Mouse (Mus musculus) bone marrow, adult 2 months (tissue): Measurements from ENCODE around the gene Sspn. TPM values are rescaled to one million over a fixed set of nuclear protein-coding genes. Genes with fewer than 3 reads are reported as not detected.

ENCODE experiments used
- H3K27ac ChIP-seq: fragments of 200-500 bp; 2 replicates; pipeline ENCODE4 v1.5.1; 2012; ENCODE audit warnings: low read depth, mild to moderate bottlenecking, control low read depth, inconsistent platforms, low read length; ENCODE audit not compliant: control insufficient read depth, poor library complexity, insufficient read depth
- H3K4me1 ChIP-seq: fragments of 200-500 bp; 2 replicates; pipeline ENCODE4 v1.6.1; 2011; ENCODE audit warnings: low read length; ENCODE audit not compliant: control insufficient read depth, insufficient read depth
- H3K4me3 ChIP-seq: fragments of 200-500 bp; replicated peaks from 2 replicates; pipeline ENCODE3; 2011; ENCODE audit warnings: mild to moderate bottlenecking, low read depth, low read length, control low read depth; ENCODE audit not compliant: control insufficient read depth
- CTCF ChIP-seq: fragments of 200-500 bp; IDR thresholded peaks from 2 replicates; pipeline ENCODE4 v1.5.1; 2011; ENCODE audit warnings: low read length, control low read depth; ENCODE audit not compliant: control insufficient read depth, insufficient read depth
- POLR2A ChIP-seq: fragments of 200-500 bp; IDR thresholded peaks from 2 replicates; pipeline ENCODE4 v1.6.1; 2011; ENCODE audit warnings: low read depth, mild to moderate bottlenecking, control low read depth, low read length, borderline replicate concordance; ENCODE audit not compliant: control insufficient read depth
- WGBS: fragments of 180-500 bp; shearing (Covaris S2); methylation state at CpG from one replicate; pipeline ENCODE4 v1.1.7; 2018; 5-methylcytosine and 5-hydroxymethylcytosine counted together
- polyA plus RNA-seq: library from polyadenylated mRNA; stranded (reverse); fragments of >200 nt; gene quantifications from 2 replicates; pipeline ENCODE4 v1.2.4, GENCODE M21; 2011; ENCODE audit warnings: low replicate concordance; ENCODE audit not compliant: missing spikeins, insufficient read depth, insufficient read length

Sspn gene
- polyA plus RNA-seq, 1 experiment = 2.0 TPM

DNA sequence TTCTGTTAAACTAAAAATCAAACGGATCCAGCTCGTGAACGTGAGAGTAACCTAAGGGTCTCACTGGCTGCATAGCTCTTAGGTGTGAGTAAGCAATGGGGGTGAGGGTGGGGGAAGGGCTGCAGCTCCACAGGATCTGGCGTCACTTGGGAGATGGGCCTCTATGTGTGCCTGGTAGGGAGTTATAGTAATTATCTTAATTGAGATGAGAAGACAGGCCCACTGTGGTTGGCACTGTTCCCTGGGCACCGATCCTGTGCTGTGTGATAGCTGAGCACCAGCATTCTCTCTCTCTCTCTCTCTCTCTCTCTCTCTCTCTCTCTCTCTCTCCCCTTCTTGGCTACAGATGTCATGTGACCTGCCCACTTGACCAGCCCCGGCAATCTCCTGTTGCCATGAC lies 9.4 kb downstream of the Sspn start:
- 76% methylated on average over 6 of the region's 6 CpGs for WGBS
- TF ChIP-seq CTCF (no peak), POLR2A (no peak)
- H3K4me1 ChIP-seq = no peaks in the 10 kb centered on the region
- no peak overlapping the region for H3K4me3 ChIP-seq
- no peak overlapping the region for H3K27ac ChIP-seq

DNA sequence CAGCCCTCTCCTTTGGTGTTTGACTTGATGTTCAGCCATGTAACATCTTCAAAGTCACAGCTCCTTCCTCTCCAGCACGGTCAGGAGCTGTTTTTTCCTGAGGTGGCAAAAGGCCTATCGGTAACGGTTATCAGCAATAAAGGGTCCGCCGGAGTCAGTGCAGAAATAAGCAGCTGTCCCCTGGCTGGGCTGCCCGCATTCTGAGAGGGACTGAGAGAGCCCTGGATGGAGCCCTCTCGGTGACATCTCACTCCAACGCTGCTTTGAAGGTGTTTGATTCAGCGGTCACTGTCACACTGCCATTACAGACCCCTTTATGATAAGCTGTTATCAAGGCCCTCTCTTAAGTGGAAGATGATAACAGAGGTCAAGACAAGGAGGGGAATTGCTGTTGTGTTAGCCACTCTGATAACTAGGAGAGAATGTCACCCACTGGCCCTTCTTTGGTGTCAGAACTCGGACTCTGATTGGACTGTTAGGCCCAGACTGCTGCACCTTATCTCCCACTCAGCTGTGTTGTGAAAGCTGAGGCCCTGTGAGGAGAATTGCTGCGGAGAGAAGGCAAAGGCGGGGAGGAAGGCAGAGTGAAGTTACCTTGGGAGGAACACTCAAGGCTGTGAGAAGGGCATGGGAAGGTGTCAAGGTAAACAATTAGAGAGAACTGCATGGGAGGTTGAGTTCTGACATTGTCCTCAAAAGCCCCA lies 11.0 kb downstream of the Sspn start:
- no peak overlapping the region for H3K27ac ChIP-seq
- H3K4me3 ChIP-seq = no peak overlapping the region
- H3K4me1 ChIP-seq = no peaks in the 10 kb centered on the region
- WGBS = 81% methylated on average over 12 of the region's 12 CpGs
- no peak for TF ChIP-seq CTCF
- TF ChIP-seq POLR2A = no peak

DNA sequence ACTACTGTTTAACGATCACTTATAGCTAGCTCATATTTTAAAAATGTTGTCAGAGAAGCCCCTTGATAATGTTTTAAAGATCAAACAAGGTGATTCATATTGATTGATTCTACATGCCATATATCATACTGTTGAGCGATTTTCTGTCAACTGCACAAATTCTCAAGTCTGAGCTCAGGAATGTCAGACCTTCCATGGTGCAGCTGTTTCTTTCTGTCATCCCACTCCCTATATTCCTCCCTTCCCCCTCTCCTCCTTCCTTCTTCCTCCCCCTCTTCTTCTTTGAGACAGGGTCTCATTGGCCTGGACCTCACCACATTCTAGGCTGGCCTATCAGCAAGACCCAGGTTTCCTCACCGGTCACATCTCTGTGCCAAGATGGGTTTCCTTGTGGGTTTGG lies 12.0 kb downstream of the Sspn start:
- Histone ChIP-seq H3K27ac (no peak overlapping the region), H3K4me3 (no peak overlapping the region), H3K4me1 (no peaks in the 10 kb centered on the region)
- TF ChIP-seq CTCF (no peak), POLR2A (no peak)
- WGBS = 68% methylated on average over 3 of the region's 3 CpGs

DNA sequence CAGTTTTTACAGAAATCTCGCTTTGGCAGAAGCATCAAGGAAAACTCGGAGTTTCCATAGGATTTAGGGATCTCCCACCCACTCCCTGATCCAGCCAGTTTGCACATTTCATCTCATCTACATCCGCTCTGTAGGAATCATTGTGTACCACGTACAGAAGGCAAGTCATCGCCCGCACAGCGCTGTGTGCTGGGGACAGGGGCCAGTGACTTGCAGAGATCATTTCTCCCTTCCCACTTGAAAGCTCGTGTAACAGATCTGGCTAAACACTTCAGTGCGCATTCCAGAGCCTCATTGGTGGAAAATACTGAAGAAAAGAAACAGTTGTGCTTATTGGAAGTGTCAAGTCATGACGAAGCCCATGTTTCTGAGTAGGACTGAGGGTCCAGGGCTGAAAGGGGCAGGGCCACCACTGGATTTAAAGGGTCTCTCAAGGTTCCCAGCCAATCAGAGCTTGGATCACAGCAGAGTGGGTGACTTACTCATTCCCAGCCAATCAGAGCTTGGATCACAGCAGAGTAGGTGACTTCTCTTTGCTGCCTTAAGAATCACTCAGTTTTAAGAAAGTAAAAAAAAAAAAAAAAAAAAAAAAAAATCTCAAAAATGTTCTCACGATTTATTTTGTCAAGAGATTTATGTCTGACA lies 14.4 kb downstream of the Sspn start:
- H3K4me1 ChIP-seq = no peaks in the 10 kb centered on the region
- no peak overlapping the region for H3K27ac ChIP-seq
- TF ChIP-seq CTCF (no peak), POLR2A (no peak)
- no peak overlapping the region for H3K4me3 ChIP-seq
- 78% methylated on average over 11 of the region's 11 CpGs for WGBS

DNA sequence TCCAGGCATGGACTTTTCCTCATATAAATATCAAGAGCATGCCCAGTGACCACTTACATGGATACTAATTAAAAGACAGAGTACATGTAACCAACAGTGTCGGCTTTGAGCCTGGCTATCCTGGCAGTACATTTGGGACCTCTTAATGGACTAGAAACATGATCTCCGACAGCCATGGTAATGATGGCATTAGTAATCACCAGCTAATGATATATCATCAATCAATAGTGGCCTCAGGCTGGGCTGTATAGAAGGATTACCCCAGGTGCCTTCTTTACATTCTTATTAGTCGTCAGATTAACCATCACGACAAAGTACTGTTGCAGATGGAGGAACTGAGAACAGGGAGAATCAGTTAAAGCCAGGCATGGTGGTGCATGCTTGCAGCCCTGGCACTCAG lies 17.6 kb downstream of the Sspn start:
- H3K4me1 ChIP-seq = no peaks in the 10 kb centered on the region
- WGBS = 39% methylated on average over 4 of the region's 4 CpGs
- H3K27ac ChIP-seq = no peak overlapping the region
- no peak overlapping the region for H3K4me3 ChIP-seq
- TF ChIP-seq CTCF = no peak
- TF ChIP-seq POLR2A = no peak

DNA sequence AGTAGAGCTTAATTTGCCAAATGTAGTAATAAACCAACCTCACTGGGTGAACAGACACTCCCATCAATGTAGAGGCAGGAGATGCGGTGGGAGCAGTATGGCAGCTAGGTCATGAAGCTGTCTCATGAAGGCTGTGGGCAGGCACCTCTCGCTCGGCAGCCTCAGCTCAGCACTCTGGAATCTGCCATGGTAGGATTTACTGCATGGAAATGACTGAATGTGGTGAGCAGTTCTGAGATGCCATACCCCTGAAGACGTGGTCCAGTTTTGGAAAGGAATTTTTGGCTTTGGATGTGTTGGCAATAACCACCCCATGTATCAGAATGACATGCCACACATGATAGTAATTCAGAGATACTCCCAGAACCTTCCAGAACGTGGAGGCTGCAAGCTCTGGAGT lies 19.2 kb downstream of the Sspn start:
- H3K27ac ChIP-seq = no peak overlapping the region
- H3K4me3 ChIP-seq = no peak overlapping the region
- H3K4me1 ChIP-seq = no peaks in the 10 kb centered on the region
- 84% methylated on average over 5 of the region's 5 CpGs for WGBS
- TF ChIP-seq CTCF (no peak), POLR2A (no peak)

DNA sequence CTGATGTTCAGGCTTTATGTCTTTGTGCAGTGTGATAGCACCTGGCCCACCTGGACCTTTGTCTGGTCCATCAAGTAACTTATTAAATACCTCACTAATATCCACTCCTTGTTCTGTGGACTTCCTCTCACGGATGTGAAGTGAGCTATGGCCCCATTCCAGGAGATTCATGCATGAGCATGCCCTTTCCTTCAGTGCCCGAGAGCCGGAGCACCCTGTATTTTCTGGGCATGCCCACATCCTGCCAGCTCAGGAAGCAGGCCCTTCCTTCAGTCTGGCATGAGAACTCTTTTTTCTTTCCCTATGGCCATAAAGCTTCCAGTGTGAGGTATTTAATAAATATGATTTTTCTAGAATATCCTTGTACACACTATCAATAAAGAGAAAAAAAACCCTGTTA lies 21.2 kb downstream of the Sspn start:
- Histone ChIP-seq H3K4me3 (no peak overlapping the region), H3K4me1 (no peaks in the 10 kb centered on the region), H3K27ac (no peak overlapping the region)
- WGBS = 17% methylated on average over 3 of the region's 3 CpGs
- TF ChIP-seq CTCF (no peak), POLR2A (no peak)

DNA sequence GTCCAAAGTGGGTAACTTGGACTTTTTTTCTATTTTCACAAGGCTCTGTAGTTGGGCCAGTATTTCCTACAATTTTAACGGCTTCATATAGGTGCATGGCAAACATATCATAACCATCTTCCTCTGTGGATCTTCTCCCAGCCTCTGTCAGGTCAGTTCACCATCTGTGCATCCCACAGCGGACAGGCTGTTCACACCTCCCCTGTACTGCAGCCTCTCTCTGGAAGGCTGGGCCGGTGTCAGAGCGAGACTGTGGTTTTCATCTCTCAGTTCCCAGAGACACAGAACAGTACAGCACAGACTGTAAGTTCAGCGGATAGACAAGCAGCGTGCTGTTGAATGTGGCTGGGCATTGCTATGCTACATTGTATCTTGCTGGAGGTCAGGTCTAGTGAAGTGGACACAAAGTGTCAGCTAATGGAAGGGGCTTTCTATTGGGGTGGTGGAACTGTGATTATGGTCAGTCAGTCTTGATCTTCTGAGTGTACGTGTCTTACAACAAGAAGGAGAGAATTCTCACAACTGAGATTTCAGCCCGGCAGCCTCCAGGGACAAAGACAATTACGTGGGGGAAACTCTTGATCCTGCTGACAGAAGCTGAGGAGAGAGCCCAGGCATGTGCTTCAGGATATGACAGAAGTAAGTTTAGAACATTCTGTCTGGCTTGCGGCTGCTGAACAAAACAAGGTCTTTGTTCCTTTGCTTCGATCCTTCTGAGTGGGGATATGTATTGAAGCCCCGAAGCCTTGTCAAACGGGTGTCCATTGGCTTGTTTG lies 21.9 kb downstream of the Sspn start:
- Histone ChIP-seq H3K27ac (no peak overlapping the region), H3K4me3 (no peak overlapping the region), H3K4me1 (no peaks in the 10 kb centered on the region)
- TF ChIP-seq CTCF (no peak), POLR2A (no peak)
- WGBS = 79% methylated on average over 13 of the region's 13 CpGs
